Mouse (Mus musculus) forelimb bud, embryonic 11.5 days (tissue): ENCODE results near the gene Manba.

ENCODE experiments used
- DNase-seq: peaks from one replicate; pipeline ENCODE4 v3.0.0-alpha.2; 2012; ENCODE audit warnings: low read depth, low spot score

The Manba gene

DNA sequence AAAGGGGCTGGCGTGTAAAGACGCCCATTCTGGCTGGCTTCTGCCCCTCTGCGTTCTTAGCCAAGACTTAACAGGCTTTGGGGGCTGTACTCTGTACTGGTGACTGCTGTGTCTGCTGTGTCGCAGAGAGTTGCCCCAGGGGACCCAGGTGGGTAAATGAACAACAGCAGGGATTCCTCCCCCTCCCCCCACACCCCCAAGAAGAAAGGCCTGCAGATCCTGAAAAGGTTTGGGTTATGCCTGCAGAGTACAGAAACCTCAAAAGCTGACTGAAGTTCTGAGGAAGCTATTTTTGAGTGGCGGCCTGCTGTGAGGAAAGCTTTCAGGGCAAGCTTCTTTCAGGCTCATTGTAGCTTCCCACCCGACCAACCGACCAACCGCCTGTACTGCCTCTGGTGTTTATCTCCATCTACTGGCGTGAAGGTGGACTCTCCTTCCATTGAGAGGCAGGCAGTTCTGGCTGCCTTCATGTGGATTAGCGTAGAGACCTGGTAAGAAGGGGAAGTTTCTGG, 96.3 kb downstream of the Manba start:
- peak; percentile 44 for DNase-seq

DNA sequence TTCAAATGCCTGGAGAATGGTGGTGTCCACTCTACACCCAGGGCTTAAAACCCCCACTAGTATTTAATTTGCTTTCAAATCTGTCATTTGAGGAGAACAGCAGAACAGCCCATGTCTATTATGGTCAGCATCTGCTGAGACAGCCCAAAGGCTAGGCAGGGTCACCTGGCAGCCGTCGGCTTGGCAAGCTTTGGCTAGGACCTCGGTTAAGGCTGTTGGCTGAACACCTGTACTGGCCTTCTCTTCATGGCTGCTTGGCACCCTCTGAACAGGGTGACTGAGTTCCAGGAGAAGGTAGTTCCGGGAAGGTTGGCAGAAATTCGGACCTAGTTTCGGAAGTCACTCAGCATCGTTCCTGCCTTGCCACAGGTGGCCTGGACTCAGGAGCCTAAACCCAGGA, 96.8 kb downstream of the Manba start:
- no peak for DNase-seq

DNA sequence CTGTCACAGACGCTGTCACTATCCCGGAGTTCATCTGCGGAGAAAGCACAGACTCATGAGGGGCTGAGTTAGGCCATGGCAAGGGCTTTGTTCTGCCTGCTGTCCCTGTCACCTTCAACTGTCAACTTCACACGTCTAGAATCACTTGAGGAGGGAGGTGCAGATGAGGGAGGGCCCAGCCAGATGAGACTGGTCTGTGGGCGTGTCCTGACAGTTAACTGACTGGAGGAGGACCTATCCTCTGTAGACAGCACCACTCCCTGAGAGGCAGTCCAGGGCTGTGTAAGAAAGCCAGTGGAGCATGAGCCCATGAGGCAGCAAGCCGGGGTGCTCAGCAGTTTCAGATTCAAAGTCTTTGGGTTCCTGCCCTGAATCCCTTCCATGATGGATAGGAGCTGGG, 100.1 kb downstream of the Manba start:
- DNase-seq: no peak

- DNase-seq: no peak
Measured at GRCm38 (mm10) chr3:135586060-135586459, 100.6 kb downstream of the Manba start.

DNA sequence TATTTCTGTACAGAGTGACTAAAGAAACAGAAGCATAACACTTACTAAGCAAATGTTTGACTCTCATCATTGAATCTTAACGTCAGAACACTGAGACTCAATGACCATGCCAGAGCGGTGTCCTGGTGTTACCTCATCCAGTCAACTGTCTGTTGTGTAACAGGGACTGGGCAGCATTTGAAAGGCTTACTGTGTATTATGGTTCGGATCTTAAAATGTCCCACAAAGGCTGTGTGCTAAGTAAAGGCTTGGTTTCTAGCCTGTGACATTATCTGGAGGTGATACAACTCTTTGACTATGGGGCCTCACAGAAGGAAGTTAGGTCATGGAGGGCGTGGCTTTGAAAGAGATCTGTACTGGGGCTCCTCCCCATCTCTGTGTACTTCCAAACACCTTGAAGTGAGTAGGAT, 101.1 kb downstream of the Manba start:
- no peak for DNase-seq

- no peak for DNase-seq
Measured at GRCm38 (mm10) chr3:135590471-135590870, 105.1 kb downstream of the Manba start.

GRCm38 (mm10) chr3:135591376-135591775, 106.0 kb downstream of the Manba start:
- DNase-seq: no peak

DNA sequence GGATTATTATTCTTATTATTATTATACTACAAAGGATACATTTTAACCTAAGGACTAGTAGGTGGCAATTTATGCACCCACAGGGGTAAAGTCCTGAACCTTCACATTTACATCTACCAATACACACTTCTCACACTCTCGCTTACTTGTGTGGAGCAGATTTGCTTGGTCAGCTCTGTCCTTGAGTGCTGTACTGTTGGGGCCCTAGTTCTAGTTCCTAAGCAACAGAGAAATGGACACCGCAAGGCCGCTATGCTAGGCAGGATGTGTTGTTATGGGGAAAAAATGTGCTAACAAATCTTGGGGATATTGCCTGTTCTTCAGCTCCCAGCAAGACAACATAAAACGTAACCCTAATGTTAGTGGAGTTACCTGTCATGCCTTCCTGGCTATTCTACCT, 106.6 kb downstream of the Manba start:
- DNase-seq: no peak

GRCm38 (mm10) chr3:135594238-135594917, 109.0 kb downstream of the Manba start:
- no peak for DNase-seq

DNA sequence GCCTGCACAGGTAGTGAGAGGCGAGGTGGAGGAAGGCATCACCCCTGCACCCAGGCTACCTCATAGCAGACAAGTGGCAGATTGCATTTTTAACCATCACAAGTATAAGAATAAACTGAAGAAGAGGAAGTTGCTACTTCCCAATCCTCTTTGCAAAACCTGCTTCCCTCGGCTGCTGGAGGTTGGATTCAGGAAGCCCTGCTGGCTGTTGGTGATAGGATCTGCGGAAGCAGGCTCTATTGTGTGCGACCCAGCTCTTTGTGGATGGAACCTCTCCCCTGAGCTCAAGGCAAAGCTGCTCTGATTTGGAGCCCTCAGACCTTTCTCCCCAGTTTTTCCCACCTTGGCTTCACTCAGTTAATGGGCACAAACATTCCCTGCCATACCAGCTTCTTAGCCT, 111.6 kb downstream of the Manba start:
- no peak for DNase-seq

DNA sequence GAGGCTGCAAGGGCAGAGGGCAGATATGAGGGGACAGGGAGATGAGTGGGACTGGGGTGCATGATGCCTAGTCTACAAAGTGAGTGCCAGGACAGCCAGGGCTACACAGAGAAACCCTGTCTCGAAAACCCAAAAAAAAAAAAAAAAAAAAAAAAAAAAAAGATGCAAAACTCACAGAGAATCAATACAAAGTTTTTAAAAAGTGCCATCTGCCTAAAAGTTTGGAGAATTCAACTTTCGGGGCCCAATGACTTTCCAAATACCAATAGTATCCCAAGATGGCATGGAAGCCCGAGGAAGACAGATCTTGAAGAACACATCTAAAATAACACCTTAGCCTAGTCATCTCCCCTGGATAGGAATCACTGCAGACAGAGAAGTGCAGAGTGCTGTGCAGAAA, 112.9 kb downstream of the Manba start:
- DNase-seq: no peak

GRCm38 (mm10) chr3:135602731-135603130, 117.3 kb downstream of the Manba start:
- DNase-seq: no peak

- no peak for DNase-seq
Measured at GRCm38 (mm10) chr3:135604626-135605417, 119.4 kb downstream of the Manba start.

DNA sequence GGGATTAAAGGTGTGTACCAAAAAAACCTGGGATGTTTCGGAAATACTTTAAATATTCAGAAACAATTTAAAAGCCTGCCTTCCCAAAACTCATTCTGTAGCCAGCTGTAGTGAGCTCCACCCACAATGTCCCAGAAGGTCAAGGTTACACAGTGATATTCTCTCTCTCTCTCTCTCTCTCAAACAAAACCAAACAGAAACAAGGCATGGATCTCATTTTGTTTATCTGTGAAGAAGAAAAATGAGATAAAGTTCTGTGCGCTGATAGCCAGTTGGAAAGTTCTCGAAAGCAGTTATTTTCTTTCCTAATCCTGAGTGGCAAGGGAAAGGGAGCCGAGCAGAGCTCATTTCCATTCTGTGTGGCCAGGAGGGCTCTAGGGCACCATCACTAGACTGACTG, 120.1 kb downstream of the Manba start:
- no peak for DNase-seq

DNA sequence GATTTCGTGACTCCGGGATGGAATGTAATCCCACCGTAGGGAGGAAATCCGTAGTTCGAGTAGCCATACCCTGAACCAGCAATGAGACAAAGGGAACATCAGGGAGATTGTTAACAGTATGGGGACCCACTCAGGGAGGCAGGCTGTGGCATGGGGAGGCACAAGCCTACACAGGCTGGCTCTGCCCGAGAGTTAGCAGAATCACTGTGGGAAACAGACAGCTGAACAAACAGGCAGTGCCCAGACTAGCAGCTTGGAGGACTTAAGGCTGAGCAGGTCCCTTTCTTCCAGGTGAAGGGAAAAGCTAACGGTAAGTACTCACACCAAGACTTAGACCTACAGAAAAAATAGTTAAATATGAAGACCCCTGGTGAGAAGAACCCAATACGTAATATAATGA, 121.2 kb downstream of the Manba start:
- DNase-seq: no peak

DNA sequence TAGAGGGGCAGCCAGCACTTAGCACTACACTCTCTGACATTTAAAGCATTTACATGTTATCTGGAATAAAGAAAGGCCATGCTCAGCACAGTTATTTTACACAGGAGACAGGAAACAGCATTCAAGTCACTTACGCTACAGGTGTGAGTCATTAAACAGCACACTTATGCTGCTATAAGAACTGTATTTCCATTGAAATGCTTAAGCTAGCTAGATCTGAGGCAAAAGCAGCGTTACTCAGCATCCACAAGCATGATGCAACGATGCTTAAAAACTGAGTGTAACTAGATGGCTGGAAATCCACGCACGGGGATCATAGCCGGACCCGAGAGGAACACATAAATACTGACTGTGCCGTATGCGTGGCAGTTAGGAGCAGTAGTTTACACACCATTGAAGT, 121.6 kb downstream of the Manba start:
- no peak for DNase-seq

GRCm38 (mm10) chr3:135607660-135608473, 122.5 kb downstream of the Manba start:
- DNase-seq: no peak

DNA sequence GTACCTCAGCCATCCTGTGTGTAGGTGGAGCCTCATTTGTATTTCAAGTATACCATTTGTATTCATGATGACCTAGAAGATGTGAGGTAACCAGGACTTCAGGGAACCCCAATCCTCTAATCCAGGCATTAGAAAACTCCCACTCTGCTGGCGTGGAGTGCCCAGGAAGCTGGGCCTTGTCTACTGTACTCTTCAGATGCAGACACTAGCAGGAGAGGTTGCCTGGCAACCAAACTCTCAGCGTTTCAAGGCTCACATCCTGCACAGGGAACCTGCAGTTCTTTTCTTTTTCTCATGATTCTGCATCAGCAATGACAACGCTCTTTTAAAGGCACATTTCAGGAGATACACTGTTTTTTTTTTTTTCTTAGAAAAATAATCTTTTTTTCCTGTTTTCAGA, 124.8 kb downstream of the Manba start:
- no peak for DNase-seq

- no peak for DNase-seq
Measured at GRCm38 (mm10) chr3:135614376-135614775, 129.0 kb downstream of the Manba start.

- DNase-seq: no peak
Measured at GRCm38 (mm10) chr3:135616730-135617129, 131.3 kb downstream of the Manba start.
